Mouse (Mus musculus) forebrain, postnatal 0 days (tissue): ENCODE data around the gene Anp32b. TPM values are rescaled to one million over a fixed set of nuclear protein-coding genes. Genes with fewer than 3 reads are reported as not detected.

ENCODE experiments used
- ATAC-seq: fragments of 200-750 bp; cut with Nextera tagmentation; 2 replicates; pipeline ENCODE4 v1.8.0; 2017; ENCODE audit warnings: mild to moderate bottlenecking, moderate library complexity
- DNase-seq: peaks from one replicate; pipeline ENCODE4 v3.0.0-alpha.2; 2015
- H3K27ac ChIP-seq: fragments of 300-500 bp; sonication (generic); 2 replicates; pipeline ENCODE4 v1.5.1; 2014; ENCODE audit warnings: low read depth, mild to moderate bottlenecking, antibody characterized with exemption, low read length, moderate library complexity, mixed read lengths
- H3K27me3 ChIP-seq: fragments of 300-500 bp; sonication (generic); 2 replicates; pipeline ENCODE4 v1.6.1; 2014; ENCODE audit warnings: mild to moderate bottlenecking, low read length, mixed read lengths; ENCODE audit not compliant: insufficient read depth
- H3K36me3 ChIP-seq: fragments of 300-500 bp; sonication (generic); 2 replicates; pipeline ENCODE4 v1.6.1; 2014; ENCODE audit warnings: mild to moderate bottlenecking, moderate library complexity; ENCODE audit not compliant: insufficient read depth
- H3K4me1 ChIP-seq: fragments of 300-500 bp; sonication (generic); 2 replicates; pipeline ENCODE4 v1.6.1; 2014; ENCODE audit warnings: antibody characterized with exemption; ENCODE audit not compliant: insufficient read depth
- H3K4me2 ChIP-seq: fragments of 300-500 bp; sonication (generic); 2 replicates; pipeline ENCODE4 v1.6.1; 2014; ENCODE audit warnings: low read depth, mild to moderate bottlenecking, moderate library complexity
- H3K4me3 ChIP-seq: fragments of 300-500 bp; sonication (generic); 2 replicates; pipeline ENCODE4 v1.5.1; 2014; ENCODE audit warnings: low read depth, low read length, mixed read lengths
- H3K9ac ChIP-seq: fragments of 300-500 bp; sonication (generic); 2 replicates; pipeline ENCODE4 v1.6.1; 2014; ENCODE audit warnings: mild to moderate bottlenecking
- H3K9me3 ChIP-seq: fragments of 300-500 bp; sonication (generic); 2 replicates; pipeline ENCODE4 v1.6.1; 2016; ENCODE audit warnings: low read length
- CTCF ChIP-seq: sonication (generic); IDR thresholded peaks from 2 replicates; pipeline ENCODE4 v1.5.1; 2016; ENCODE audit warnings: antibody characterized with exemption, control low read depth, low read depth
- WGBS: fragments of 180-500 bp; shearing (Covaris S2); extraction: QIAGEN DNeasy Blood & Tissue Kit; methylation state at CpG from one replicate; pipeline ENCODE4 v1.1.7; 2014; 5-methylcytosine and 5-hydroxymethylcytosine counted together
- polyA plus RNA-seq: library from polyadenylated mRNA; unstranded; fragments of >200 nt; fragmentation: Nextera tagmentation; extraction: Ambion mirVana; gene quantifications from 2 replicates; pipeline ENCODE4 v1.2.1, GENCODE M21; 2015
- total RNA-seq: library from RNA; depleted of rRNA; stranded (reverse); fragments of >200 nt; gene quantifications from 2 replicates; pipeline ENCODE4 v1.2.3, GENCODE M21; 2014

Anp32b gene
- total and polyA plus RNA-seq, 2 experiments from 2014 or later: 3.4 to 65.9 TPM

GRCm38 (mm10) chr4:46495543-46495942 is 44.8 kb downstream of the Anp32b start:
- H3K36me3 ChIP-seq: peaks cover 49% of the 10 kb centered on the region
- H3K27me3 ChIP-seq: no peaks in the 10 kb centered on the region
- H3K9me3 ChIP-seq: no peaks in the 10 kb centered on the region
- ATAC-seq: no peak
- no peak overlapping the region for H3K4me3 ChIP-seq
- WGBS: 91% methylated on average over 12 of the region's 12 CpGs
- no peak for DNase-seq
- peaks cover under 1% of the 10 kb centered on the region; the same call in 1 of the 2 replicates for H3K4me1 ChIP-seq
- H3K9ac ChIP-seq: no peak overlapping the region
- no peak for TF ChIP-seq CTCF
- H3K27ac ChIP-seq: no peak overlapping the region
- no peak overlapping the region for H3K4me2 ChIP-seq

GRCm38 (mm10) chr4:46497286-46497892 is 46.7 kb downstream of the Anp32b start:
- no peaks in the 10 kb centered on the region for H3K9me3 ChIP-seq
- no peak overlapping the region for H3K27ac ChIP-seq
- no peaks in the 10 kb centered on the region for H3K4me1 ChIP-seq
- peak; percentile 91 for TF ChIP-seq CTCF
- H3K36me3 ChIP-seq: peaks cover 66% of the 10 kb centered on the region
- no peaks in the 10 kb centered on the region for H3K27me3 ChIP-seq
- DNase-seq (peak; percentile 70), ATAC-seq (peak; percentile 55; the same call in 1 of the 2 replicates)
- H3K9ac ChIP-seq: no peak overlapping the region
- H3K4me2 ChIP-seq: no peak overlapping the region
- 51% methylated on average over 4 of the region's 4 CpGs for WGBS
- no peak overlapping the region for H3K4me3 ChIP-seq

GRCm38 (mm10) chr4:46498511-46498910 is 47.8 kb downstream of the Anp32b start:
- no peak overlapping the region for H3K27ac ChIP-seq
- no peak overlapping the region for H3K4me2 ChIP-seq
- no peak overlapping the region for H3K4me3 ChIP-seq
- H3K36me3 ChIP-seq: peaks cover 62% of the 10 kb centered on the region
- no peaks in the 10 kb centered on the region for H3K4me1 ChIP-seq
- no peaks in the 10 kb centered on the region for H3K9me3 ChIP-seq
- WGBS: 81% methylated on average over 3 of the region's 3 CpGs
- ATAC-seq: no peak
- no peak for DNase-seq
- no peak overlapping the region for H3K9ac ChIP-seq
- TF ChIP-seq CTCF: no peak
- no peaks in the 10 kb centered on the region for H3K27me3 ChIP-seq

- Histone ChIP-seq H3K27ac (no peak overlapping the region), H3K9ac (no peak overlapping the region), H3K4me1 (no peaks in the 10 kb centered on the region), H3K27me3 (no peaks in the 10 kb centered on the region), H3K36me3 (peaks cover 62% of the 10 kb centered on the region), H3K4me3 (no peak overlapping the region), H3K9me3 (no peaks in the 10 kb centered on the region), H3K4me2 (no peak overlapping the region)
- ATAC-seq: no peak
- peak; percentile 75 for DNase-seq
- WGBS: 6% methylated on average over 4 of the region's 4 CpGs
- peak; percentile 85 for TF ChIP-seq CTCF
Observed at GRCm38 (mm10) chr4:46498976-46499375, 48.3 kb downstream of the Anp32b start.

GRCm38 (mm10) chr4:46502606-46503502 is 52.2 kb downstream of the Anp32b start:
- WGBS: 73% methylated on average over 16 of the region's 16 CpGs
- H3K27ac ChIP-seq: no peak overlapping the region
- TF ChIP-seq CTCF: no peak
- peaks cover 42% of the 10 kb centered on the region for H3K36me3 ChIP-seq
- H3K9me3 ChIP-seq: no peaks in the 10 kb centered on the region
- H3K4me2 ChIP-seq: no peak overlapping the region
- no peaks in the 10 kb centered on the region for H3K27me3 ChIP-seq
- ATAC-seq (peak; percentile 48; the same call in 1 of the 2 replicates), DNase-seq (no peak)
- H3K4me1 ChIP-seq: 0 out of 2 replicates have a peak, but pooled peaks cover 6% of the 10 kb centered on the region
- H3K4me3 ChIP-seq: no peak overlapping the region
- no peak overlapping the region for H3K9ac ChIP-seq

- no peak overlapping the region for H3K4me3 ChIP-seq
- no peaks in the 10 kb centered on the region for H3K9me3 ChIP-seq
- WGBS: 74% methylated on average over 3 of the region's 3 CpGs
- H3K4me2 ChIP-seq: no peak overlapping the region
- H3K36me3 ChIP-seq: peaks cover 42% of the 10 kb centered on the region
- 0 out of 2 replicates have a peak overlapping the region, but pooled peaks have one; percentile 54 for H3K27ac ChIP-seq
- H3K4me1 ChIP-seq: 0 out of 2 replicates have a peak, but pooled peaks cover 6% of the 10 kb centered on the region
- no peak overlapping the region for H3K9ac ChIP-seq
- ATAC-seq (no peak), DNase-seq (no peak)
- no peaks in the 10 kb centered on the region for H3K27me3 ChIP-seq
- TF ChIP-seq CTCF: no peak
Observed at GRCm38 (mm10) chr4:46503881-46504280, 53.2 kb downstream of the Anp32b start.
